Mouse (Mus musculus) kidney, adult 8-10 months (tissue): ENCODE measurements around the gene Calhm6.
A peak's percentile ranks its signal among the peaks of the same experiment; 100 is the strongest.

Experiments
- DNase-seq, 2 experiments: peaks; one replicate each; pipeline ENCODE4 v3.0.0; 2022

The Calhm6 gene

DNA sequence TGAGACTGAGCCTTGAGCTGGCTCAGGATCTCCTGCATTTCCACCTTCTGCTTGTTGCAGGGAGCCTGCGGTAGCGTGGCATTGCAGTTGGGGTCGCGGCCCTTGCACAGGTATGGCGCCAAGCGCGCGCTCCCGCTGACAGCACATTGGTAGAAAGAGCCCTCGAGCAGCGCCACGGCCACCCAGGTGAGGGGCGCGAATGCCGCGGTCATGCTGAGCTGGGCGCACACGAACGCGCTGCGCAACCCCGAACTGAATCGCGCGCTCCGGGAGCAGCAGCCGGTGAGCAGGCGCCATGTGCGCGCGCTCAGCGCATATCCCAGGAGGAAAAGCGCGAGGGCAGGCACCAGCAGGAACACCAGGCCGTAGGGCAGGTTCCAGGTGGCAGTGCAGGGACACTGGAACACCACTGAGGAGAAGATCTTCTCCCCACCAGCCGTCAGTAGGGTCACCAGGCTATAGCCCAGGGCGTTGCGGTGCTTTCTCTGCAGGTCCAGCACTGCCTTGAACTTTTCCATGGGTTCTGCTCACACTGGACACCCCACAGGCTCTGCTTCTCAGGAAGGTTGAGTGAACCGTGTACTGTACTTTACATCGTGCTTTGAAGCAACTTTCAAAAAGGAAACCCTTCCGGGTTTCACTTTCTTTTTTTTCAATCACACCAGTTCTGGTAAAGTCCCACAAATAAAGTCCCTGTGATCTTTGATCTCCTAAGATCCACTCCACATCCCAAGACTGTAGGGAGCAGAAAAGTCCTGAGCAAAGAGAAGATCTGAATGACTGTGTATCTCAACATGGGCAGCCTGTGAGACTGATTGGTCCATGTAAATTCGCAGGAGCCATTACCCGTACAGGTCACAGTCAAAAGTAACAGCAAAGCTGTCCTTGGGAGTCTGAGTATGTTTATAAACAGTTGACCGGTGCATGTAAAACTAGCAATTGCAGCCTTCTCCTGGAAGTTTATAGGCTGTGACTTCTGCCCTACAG is at the start of gene Calhm6:
Calhm6 (minus strand) TSS at position 593 of the 987 bp plus-strand sequence.
- DNase-seq = peak in 1 of 2 experiments; percentile 12

GRCm38 (mm10) chr10:34175870-34176606 is 48.3 kb upstream of the Calhm6 start:
- DNase-seq = no peak

- DNase-seq = no peak
These were observed 45.0 kb upstream of the Calhm6 start for GRCm38 (mm10) chr10:34172663-34173282.

- DNase-seq = no peak
These were observed 43.9 kb upstream of the Calhm6 start for GRCm38 (mm10) chr10:34171660-34172059.

DNA sequence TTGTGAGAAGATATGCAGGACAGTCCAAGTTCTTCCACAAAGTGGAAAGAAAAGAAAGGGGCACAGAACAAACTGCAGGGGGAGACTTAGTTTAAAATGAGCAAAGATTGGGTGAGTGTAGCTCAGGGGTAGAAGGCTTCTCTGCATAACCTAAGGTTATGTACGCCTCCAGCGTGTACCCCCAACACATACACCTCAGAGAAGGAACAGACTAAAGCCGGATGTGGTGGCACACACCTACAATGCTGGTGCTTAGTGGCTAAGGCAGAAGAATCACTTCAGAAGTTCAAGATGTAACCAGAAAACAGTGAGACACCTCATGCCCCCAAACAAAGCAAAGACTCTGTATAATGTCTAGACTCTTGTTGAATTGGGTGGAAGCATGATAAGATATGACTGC is 43.4 kb upstream of the Calhm6 start:
- no peak for DNase-seq

GRCm38 (mm10) chr10:34166971-34167370 is 39.2 kb upstream of the Calhm6 start:
- DNase-seq = no peak

GRCm38 (mm10) chr10:34155796-34156554 is 28.2 kb upstream of the Calhm6 start:
- no peak for DNase-seq

GRCm38 (mm10) chr10:34151827-34152226 is 24.0 kb upstream of the Calhm6 start:
- peak in 1 of 2 experiments; percentile 11 for DNase-seq

DNA sequence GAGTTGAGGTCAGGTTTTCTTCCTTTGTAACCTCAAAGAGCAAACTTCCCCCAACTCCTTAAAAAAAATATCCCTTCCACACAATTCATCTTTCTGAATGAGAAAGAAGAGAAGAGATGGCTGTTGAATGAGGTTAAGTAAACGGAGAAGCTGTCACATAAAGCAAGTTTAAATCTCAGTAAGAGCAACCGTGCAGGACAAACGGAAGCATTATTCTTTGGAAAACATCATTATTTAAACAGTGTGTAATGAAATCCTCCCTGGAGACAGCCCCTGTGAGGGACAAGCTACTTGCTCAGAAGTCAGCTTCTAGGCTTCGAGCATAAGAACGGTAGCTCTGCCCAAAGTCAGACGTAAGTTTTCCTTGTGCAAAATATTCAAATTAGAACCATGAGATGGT is 22.7 kb upstream of the Calhm6 start:
- DNase-seq = no peak

GRCm38 (mm10) chr10:34149772-34150171 is 22.0 kb upstream of the Calhm6 start:
- no peak for DNase-seq

- no peak for DNase-seq
These were observed 13.9 kb upstream of the Calhm6 start for GRCm38 (mm10) chr10:34141693-34142092.

GRCm38 (mm10) chr10:34139768-34140167 is 12.0 kb upstream of the Calhm6 start:
- DNase-seq = no peak

DNA sequence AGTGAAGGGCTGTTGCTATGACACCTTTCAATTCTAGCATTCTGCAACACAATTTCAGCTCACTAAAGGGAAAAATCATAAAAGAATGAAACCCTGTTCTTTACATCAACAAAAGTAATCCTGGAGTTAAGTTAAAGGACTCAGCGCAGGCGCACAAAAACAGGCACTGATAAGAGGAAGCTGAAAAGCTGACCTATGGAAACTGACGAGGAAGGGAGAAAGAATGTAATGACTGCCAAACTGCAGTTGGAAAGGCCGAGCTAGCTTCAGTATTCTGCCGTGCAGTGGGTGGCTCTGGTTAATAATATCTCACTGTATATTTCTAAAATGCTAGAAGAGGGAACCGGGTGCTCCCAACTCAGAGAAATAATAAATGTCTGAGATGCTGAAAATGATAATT is 10.2 kb upstream of the Calhm6 start:
- no peak for DNase-seq

DNA sequence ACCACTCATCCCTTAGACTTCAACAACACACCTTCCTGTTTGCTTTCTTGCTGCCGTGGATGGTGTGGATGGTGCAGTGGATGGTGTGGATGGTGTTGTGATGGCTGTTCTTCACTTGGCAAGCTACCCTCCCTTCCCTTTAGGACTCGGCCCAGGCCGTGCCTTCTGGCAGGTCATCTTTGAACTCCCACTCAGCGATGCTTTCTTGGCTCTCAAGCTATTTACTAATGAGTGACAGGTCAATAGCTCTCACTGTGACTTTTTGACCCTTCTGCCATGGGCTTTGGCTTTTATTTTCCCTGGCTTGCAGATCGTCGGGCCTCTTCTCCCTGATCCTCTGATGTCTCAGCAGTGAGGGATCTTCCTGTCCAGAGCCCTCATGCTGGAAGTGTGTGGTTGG is 8.6 kb upstream of the Calhm6 start:
- no peak for DNase-seq

GRCm38 (mm10) chr10:34131356-34131755 is 3.6 kb upstream of the Calhm6 start:
- no peak for DNase-seq

DNA sequence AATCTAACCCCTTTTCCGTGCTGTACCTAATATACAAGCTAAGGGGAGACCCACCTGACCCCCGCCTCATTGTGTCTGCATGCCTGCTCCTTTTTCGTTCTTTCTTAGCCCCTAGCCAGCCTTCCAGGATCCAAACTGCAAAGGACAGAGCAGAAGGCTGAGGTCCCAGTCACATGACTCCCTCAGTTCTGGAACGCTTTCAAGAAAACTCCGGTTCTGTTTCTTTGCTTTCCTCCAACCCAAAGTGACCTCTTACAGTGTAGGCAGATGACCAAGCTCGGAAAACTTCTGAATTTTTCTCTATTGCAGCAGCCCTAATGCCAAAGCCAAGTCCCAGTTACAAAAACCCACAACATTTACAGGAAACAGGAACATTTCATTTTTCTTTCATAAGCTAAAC is 607 bp upstream of the Calhm6 start:
- DNase-seq = peak; percentile 24 to 28

- DNase-seq = no peak
These were observed 9.4 kb downstream of the Calhm6 start for GRCm38 (mm10) chr10:34118421-34118820.

GRCm38 (mm10) chr10:34117770-34118169 is 10.0 kb downstream of the Calhm6 start:
- DNase-seq = no peak

DNA sequence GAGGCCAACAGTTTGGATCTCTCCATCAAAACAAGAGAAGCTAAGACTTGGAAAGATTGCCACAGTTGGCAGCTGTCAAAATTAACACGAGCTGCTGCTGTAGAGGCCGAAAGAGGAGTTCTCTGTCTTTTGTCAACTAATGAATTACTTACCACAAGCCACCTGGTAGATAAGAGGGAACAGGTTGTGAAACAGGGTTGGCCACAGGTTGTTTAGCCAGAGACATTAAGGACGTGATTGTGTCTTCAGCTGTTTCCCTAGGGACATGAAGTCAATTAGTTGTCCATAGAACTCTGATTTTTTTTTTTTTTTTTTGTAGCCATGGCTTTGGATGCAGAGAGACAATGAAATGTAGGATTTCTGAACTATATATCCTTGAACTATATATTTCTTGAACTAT is 10.7 kb downstream of the Calhm6 start:
- DNase-seq = no peak

DNA sequence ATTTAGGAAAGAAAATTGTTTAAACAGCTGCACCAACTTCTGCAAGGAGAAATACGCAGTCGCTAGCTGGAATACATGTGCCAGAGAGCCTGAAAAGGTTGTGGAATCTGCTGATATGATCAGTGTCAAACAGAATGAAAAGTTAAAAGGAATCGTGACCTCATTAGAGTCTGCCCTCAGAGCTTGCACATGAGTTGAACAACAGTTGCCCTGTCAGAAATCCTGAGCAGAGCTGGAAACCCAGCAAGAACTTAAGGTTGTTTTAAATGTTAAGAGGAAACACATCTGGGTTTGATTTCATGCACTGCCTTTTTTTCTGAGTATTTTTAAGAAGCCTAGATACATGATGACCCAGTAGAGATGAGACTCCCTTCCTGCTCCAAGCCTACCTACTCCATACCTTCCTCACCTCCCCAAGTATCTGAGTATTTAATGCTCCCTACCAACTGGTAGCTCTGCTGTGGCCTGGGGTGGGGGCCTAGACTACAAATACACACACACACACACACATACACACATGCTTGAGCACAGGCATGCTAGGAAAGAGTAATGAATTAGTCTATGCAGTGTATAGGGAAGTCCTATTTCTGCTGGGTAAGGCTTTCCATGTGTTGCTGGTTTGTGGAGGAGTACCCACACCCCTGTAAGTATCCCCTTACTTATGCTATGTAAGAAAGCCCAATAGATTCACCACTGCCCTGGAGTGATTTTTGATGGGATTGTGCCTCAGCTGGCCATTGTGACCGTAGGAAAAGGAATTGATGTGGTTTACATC is 15.6 kb downstream of the Calhm6 start:
- DNase-seq = no peak

- no peak for DNase-seq
These were observed 16.8 kb downstream of the Calhm6 start for GRCm38 (mm10) chr10:34110863-34111465.
